Mouse (Mus musculus) cerebellum, adult 2 months (tissue): ENCODE measurements around the gene Bsg. TPM values are rescaled to one million over a fixed set of nuclear protein-coding genes. Genes with fewer than 3 reads are reported as not detected.
"Not testable (repeated sequence)": the region's sequence is repeated elsewhere in the genome, so short reads cannot be mapped to it uniquely, and the experiment has no call there.

ENCODE experiments used
- DNase-seq, 2 experiments: peaks; one replicate each; pipeline ENCODE4 v3.0.0; 2021
- H3K27ac ChIP-seq: fragments of 200-500 bp; 2 replicates; pipeline ENCODE4 v1.5.1; 2012; ENCODE audit warnings: low read length, control low read depth, inconsistent platforms; ENCODE audit not compliant: insufficient read depth
- H3K27me3 ChIP-seq: fragments of 200-500 bp; 2 replicates; pipeline ENCODE4 v1.6.1; 2012; ENCODE audit warnings: inconsistent platforms, mild to moderate bottlenecking, low read length, moderate library complexity; ENCODE audit not compliant: control insufficient read depth, insufficient read depth
- H3K4me1 ChIP-seq: fragments of 200-500 bp; 2 replicates; pipeline ENCODE4 v1.6.1; 2011; ENCODE audit warnings: low read length; ENCODE audit not compliant: control insufficient read depth, insufficient read depth
- H3K4me3 ChIP-seq: fragments of 200-500 bp; replicated peaks from 2 replicates; pipeline ENCODE3; 2011; ENCODE audit warnings: mild to moderate bottlenecking, low read depth, low read length, control low read depth; ENCODE audit not compliant: insufficient read depth
- CTCF ChIP-seq: fragments of 200-500 bp; IDR thresholded peaks from 2 replicates; pipeline ENCODE4 v1.5.1; 2011; ENCODE audit warnings: low read depth, mild to moderate bottlenecking, control low read depth, low read length, moderate library complexity, borderline replicate concordance; ENCODE audit not compliant: insufficient read depth
- POLR2A ChIP-seq: fragments of 200-500 bp; IDR thresholded peaks from 2 replicates; pipeline ENCODE4 v1.6.1; 2011; ENCODE audit warnings: low read length, control low read depth, borderline replicate concordance; ENCODE audit not compliant: insufficient read depth
- WGBS: fragments of 180-500 bp; shearing (Covaris S2); methylation state at CpG from one replicate; pipeline ENCODE4 v1.1.7; 2018; 5-methylcytosine and 5-hydroxymethylcytosine counted together
- polyA plus RNA-seq: library from polyadenylated mRNA; depleted of rRNA; stranded (reverse); fragments of >200 nt; gene quantifications from 2 replicates; pipeline ENCODE4 v1.2.3, GENCODE M21; 2012

Gene Bsg
- polyA plus RNA-seq, 1 experiment: 1,261 TPM

DNA sequence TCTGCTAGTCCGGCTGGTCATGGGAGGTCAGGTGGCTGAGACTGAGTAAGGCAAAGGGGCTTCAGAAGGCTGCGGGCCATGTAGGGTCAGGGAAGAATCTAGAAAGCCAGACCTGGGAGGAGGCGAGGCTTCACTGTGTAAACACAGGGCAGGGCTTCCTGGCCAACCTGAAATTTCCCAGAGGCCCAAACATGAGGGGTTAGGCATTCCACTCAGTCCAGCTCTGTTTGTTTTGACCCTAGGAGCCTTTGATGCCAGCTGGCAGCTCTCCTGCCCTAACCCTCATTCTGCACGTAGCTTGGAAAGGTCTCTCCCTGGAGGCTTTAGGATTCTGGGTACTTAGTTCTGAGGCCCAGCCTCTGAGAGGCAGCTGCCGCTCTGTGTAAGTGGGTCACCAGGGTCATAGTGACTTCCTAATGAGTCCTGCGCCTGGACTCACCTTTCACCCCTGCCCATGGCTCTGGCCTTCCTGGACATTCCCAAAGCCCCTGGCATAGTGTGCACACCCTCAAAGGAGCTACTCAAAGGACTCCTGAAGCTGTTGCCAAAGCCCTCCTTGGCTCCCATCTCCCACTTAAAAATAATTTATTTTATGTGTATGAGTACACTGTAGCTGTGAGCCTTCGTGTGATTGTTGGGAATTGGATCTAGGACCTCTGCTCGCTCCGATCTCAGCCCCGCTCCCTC lies 2.7 kb upstream of the Bsg start:
- 81% methylated on average over 10 of the region's 10 CpGs for WGBS
- no peak overlapping the region for H3K27ac ChIP-seq
- H3K4me1 ChIP-seq: peaks cover 31% of the 10 kb centered on the region
- no peak for DNase-seq
- H3K4me3 ChIP-seq: no peak overlapping the region
- TF ChIP-seq POLR2A (no peak), CTCF (no peak)
- no peaks in the 10 kb centered on the region for H3K27me3 ChIP-seq

GRCm38 (mm10) chr10:79702970-79703369 lies 1.3 kb upstream of the Bsg start:
- H3K27ac ChIP-seq, DNase-seq, H3K4me3 ChIP-seq, H3K27me3 ChIP-seq: not testable (repeated sequence)
- H3K4me1 ChIP-seq: peaks cover 32% of the 10 kb centered on the region
- WGBS: 86% methylated on average over 4 of the region's 4 CpGs

GRCm38 (mm10) chr10:79703541-79703940 lies 750 bp upstream of the Bsg start:
- no peak for TF ChIP-seq CTCF
- TF ChIP-seq POLR2A: no peak
- WGBS: 76% methylated on average over 10 of the region's 10 CpGs
- no peaks in the 10 kb centered on the region for H3K27me3 ChIP-seq
- peaks cover 28% of the 10 kb centered on the region for H3K4me1 ChIP-seq
- no peak overlapping the region for H3K4me3 ChIP-seq
- no peak for DNase-seq
- H3K27ac ChIP-seq: no peak overlapping the region

GRCm38 (mm10) chr10:79704970-79705360 lies 674 bp downstream of the Bsg start:
- peak overlapping the region; percentile 96 for H3K27ac ChIP-seq
- H3K4me1 ChIP-seq: peaks cover 35% of the 10 kb centered on the region

GRCm38 (mm10) chr10:79705951-79706350 lies 1.7 kb downstream of the Bsg start:
- Histone ChIP-seq H3K27me3 (no peaks in the 10 kb centered on the region), H3K27ac (peak overlapping the region; percentile 96), H3K4me1 (peaks cover 36% of the 10 kb centered on the region), H3K4me3 (peak overlapping the region; percentile 90)
- WGBS: 33% methylated on average over 5 of the region's 5 CpGs
- DNase-seq: no peak
- TF ChIP-seq POLR2A (no peak), CTCF (no peak)

More at GRCm38 (mm10) chr10:79704970-79705360, 674 bp downstream of the Bsg start:
- DNase-seq: no peak
- 2% methylated on average over 10 of the region's 10 CpGs for WGBS
- TF ChIP-seq POLR2A: no peak
- TF ChIP-seq CTCF: no peak
- Histone ChIP-seq H3K27me3 (no peaks in the 10 kb centered on the region), H3K4me3 (peak overlapping the region; percentile 90)

DNA sequence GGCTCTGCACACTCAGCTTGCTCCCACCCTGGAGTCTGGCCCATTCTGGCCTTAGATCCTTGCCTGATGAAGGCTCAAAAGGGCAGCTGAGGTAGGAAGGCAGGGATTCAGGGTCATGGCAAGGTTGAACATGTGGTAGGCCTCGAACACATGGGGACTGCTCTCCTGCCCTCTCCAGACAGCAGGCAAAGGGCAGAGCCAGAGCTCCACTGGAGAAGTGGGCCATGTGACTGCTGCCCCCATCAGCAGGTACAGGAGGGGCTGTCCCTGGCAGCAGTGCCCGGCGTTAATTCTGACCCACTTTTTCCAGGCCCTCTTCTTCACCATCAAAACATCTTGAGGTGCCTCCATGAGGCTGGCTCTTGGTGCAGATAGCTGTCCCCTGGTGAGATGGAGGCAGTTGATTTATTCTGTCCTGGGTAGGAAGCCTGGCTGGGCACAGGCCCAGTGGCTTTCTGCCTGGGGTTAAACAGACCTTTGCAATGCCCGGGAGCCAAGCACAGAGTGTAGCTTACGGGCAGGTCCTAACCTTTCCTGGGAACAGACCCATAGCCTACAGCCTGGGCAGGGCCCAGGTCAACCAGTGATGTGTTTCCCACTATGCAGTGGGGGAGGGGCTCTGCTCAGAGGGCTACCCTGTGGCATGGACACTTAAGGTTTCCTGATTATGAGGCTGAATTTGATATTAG lies 2.3 kb downstream of the Bsg start:
- peak; percentile 68 to 71 for DNase-seq
- Histone ChIP-seq H3K27ac (peak overlapping the region; percentile 96), H3K27me3 (no peaks in the 10 kb centered on the region), H3K4me3 (peak overlapping the region; percentile 90), H3K4me1 (peaks cover 36% of the 10 kb centered on the region)
- 3% methylated on average over 5 of the region's 5 CpGs for WGBS
- TF ChIP-seq CTCF: no peak
- no peak for TF ChIP-seq POLR2A

DNA sequence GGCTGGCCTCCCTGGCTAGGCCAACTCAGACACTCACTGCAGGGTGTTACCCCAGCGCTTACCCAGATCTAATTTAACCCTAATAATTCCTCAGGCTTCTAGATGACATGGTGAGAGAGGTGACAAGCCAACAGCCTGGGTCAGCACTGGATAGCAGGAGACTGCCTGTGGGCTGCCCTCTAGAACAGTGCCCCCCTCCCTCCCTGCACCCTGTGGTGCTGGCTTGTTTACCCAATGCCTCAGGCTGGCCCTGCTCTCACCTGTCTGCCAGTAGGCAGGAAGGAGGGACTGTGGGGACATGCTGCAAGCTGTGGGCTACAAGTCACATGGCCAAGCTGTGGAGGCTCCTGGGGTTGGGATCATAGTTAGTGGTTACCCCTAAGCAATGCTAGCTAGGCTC lies 2.9 kb downstream of the Bsg start:
- Histone ChIP-seq H3K27ac (peak overlapping the region; percentile 96), H3K27me3 (no peaks in the 10 kb centered on the region), H3K4me1 (peaks cover 36% of the 10 kb centered on the region), H3K4me3 (peak overlapping the region; percentile 90)
- 14% methylated on average over 1 of the region's 1 CpGs for WGBS
- DNase-seq: peak; percentile 74 to 82
- TF ChIP-seq CTCF: no peak
- TF ChIP-seq POLR2A: no peak

- Histone ChIP-seq H3K4me3 (peak overlapping the region; percentile 90), H3K27ac (peak overlapping the region; percentile 96), H3K4me1 (peaks cover 38% of the 10 kb centered on the region)
These were observed 3.5 kb downstream of the Bsg start for GRCm38 (mm10) chr10:79707759-79708158.

More at GRCm38 (mm10) chr10:79707759-79708158, 3.5 kb downstream of the Bsg start:
- H3K27me3 ChIP-seq: no peaks in the 10 kb centered on the region
- DNase-seq: no peak
- TF ChIP-seq POLR2A (no peak), CTCF (no peak)
- WGBS: 33% methylated on average over 4 of the region's 4 CpGs
